Mouse (Mus musculus) right cerebral cortex, postnatal 14 days (tissue): ENCODE data around the gene Map4k4.

ENCODE experiments used
- DNase-seq: peaks from one replicate; pipeline ENCODE4 v3.0.0; 2022

Map4k4 gene

DNA sequence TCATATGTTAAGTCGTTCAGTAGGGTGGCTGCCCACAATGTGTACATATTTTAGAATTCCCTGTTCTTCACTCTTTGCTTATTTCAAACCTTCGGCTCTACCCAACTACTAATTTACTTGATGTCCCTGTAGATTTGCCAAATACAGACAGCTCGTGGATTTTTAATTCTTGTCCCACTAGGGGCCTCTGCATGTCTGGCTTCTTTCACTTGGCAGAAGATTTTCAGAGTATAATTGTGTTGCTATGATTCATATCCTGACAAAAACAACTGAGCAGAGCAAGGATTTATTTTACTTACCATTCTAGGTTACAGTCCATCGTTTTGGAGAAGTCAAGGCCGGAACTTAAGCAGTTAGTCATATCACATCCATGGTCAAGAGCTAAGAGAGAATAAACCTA is 152.4 kb downstream of the Map4k4 start:
- no peak for DNase-seq

DNA sequence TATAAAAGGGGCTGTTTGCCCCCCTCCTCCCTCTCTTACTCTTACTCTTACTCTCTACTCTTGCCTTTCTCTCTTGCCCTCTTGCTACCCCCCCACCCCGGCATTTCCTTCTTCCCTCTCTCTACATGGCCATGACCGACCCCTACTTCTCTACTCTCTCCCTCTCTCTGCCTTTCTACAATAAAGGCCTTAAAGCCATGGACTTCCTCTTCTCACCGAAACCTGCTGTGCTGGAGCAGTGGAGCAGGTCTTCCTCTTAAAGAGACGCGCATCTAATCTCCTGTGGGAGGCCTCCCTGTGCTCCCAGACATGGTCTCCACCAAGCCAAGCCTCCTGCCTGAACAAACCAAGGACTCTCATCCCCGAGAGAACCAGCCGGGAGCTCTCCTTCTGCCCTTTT is 154.3 kb downstream of the Map4k4 start:
- no peak for DNase-seq

GRCm38 (mm10) chr1:40055963-40056362 is 155.2 kb downstream of the Map4k4 start:
- DNase-seq = peak; percentile 31

- no peak for DNase-seq
Observed at GRCm38 (mm10) chr1:40057351-40057750, 156.6 kb downstream of the Map4k4 start.

GRCm38 (mm10) chr1:40058013-40058412 is 157.3 kb downstream of the Map4k4 start:
- DNase-seq = no peak

DNA sequence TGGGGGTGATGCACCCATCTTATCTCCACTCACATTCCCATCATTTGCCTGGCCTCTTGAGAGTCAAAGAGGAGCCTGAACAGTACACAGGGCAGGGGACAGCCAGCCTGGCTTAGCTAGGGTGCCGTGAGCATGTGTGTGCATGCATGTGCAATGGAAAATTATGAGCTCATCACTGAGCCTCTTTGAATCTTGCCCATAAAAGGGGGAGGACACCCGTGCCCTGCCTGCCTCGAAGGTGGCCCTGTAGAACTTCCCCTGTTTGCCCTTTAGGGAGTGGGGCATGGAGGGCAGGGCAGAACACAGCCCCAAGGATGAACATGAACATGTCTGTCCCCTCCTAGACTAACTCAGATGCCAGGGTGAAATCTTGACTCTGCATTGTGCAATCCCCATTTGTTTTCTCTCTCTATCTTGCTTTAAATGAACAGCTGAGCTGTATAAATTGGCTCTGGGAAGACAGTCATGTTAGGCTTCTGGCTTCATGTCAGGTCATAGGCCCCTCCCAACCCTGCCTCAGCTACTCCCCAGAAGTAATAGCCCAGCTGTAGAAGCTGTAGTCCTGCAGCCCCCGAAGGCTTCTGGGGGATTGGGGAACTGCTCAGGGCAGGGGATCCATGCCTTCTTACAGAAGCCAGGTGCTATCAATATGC is 158.5 kb downstream of the Map4k4 start:
- DNase-seq = no peak

DNA sequence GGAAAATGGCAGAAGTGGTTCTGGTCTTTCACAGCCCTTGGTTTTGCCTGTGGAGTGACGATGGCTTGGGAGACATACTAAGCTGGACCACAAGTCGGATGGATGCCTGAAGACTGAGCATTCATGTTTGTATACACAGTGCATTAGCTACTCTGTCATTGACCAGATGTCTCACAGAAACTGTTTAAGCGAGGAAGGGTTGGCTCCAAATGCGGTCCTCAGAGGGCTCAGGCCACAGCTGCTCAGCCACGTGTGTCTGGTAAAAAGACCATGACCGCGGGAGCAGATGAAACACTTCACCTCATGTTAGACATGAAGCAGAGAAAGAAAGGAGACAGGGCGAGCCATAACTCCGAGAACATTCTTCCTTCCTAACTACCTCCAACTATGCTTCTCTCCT is 160.6 kb downstream of the Map4k4 start:
- no peak for DNase-seq

- DNase-seq = no peak
Observed at GRCm38 (mm10) chr1:40063409-40063808, 162.7 kb downstream of the Map4k4 start.

- no peak for DNase-seq
Observed at GRCm38 (mm10) chr1:40064508-40064907, 163.8 kb downstream of the Map4k4 start.

DNA sequence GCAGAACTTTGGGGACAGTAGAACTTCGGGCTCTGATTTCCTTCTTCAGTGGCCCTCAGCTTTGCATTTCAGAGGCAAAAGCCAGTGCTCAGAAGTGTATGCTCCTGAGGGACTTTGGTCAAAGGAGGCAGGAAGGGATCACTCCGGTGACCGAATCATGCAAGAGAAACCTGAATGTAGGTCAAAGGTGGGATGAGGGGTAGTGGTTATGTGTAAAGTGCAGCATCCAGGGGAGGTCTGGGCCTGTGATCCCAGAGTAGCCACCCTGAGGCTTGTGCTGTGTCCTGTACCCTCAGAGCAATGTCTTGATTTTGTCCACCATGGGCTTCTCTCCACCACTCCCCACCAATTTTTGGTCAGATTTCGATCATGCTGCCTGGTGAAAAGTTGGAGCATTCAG is 171.8 kb downstream of the Map4k4 start:
- no peak for DNase-seq

DNA sequence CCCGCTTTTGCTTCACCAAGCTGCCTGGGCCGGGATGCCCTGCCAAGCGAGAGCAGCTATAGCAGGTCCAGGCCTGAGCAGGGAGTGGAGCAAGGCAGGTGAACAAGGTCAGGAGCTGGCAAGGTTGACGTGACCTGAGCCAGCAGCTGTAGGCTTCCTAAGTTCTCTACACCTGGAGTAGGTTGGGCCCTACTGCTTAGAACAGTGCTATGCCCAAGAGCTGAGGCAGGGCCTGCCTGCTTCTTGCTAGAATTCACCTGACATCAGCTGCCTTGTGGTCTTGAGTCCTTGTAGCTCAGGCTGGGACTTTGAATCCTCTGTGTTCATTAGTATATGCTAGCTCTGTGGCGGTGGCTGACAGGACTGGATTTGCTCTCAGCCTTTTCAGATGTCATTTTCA is 173.1 kb downstream of the Map4k4 start, which contains the start of gene Il1r2:
Gene Il1r2, plus strand, starts transcription at position 301 of the 400 bp plus-strand sequence.
- no peak for DNase-seq
